In the genomic region with DNA sequence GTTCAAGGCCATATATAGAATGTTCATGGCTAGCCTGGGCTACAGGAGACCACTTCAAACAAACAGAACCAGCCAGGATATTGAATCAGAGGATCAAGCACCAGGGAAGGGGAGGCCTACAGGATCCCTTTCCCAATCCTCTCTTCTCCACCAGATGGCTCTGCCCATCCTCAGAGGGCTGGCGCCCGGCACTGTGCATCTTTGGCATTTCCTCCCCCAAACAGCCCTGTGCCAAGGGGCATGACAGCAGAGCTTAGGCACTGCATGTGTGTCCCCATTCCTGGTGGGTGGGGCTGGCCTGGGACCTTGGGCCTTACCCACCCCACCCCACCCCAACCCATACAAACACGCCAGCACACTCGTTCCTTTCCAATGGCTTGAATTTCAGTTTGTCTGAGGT, we compare ENCODE assay signal across 9 mouse cellular contexts. TPM values are rescaled to one million over a fixed set of nuclear protein-coding genes. Genes with fewer than 3 reads are reported as not detected.
DNase-seq lines count a peak whose midpoint lies in the region; ATAC-seq and TF ChIP-seq lines count a peak whose summit lies in the region.
"Had no signal": no experiment of that assay in that cellular context is flagged by ENCODE, and none has a peak within 500 bp of the region (broad histone marks: within the 10 kb centered on the region; RNA-seq: fewer than 3 reads in every experiment).

No protein-coding gene starts in this region.

- H3K27me3 ChIP-seq in lung, postnatal 0 days (replicated peaks; ENCODE audit: insufficient read depth, low read length): no peaks in the 10 kb centered on the region
- H3K27me3 ChIP-seq: stomach, embryonic 15.5 days had no signal

- peak; percentile 58 for ATAC-seq in lung, postnatal 0 days

- DNase-seq in cerebellum, postnatal 10 days: peak; percentile 75 to 77
- DNase-seq in cerebellum, adult 11 months: no peak
- DNase-seq in left cerebral cortex, adult 18-20 months (ENCODE audit: low spot score in 2 of 2): peak; percentile 12 to 13
- no peak for DNase-seq in left cerebral cortex, postnatal 14 days (ENCODE audit: low spot score in 2 of 2)
- peak; percentile 57 for DNase-seq in lung, postnatal 0 days (ENCODE audit: low spot score)
- no peak for DNase-seq in c-Kit-positive CD71-positive TER-119-positive erythroid progenitor cells, embryonic 14.5 days (ENCODE audit: low spot score)
- no peak for DNase-seq in left cerebral cortex, adult 11 months (ENCODE audit: low spot score)

- H3K4me2 ChIP-seq in lung, postnatal 0 days (replicated peaks; ENCODE audit: low read depth, low read length): no peak overlapping the region
- H3K4me2 ChIP-seq: stomach, embryonic 15.5 days had no signal

- TF ChIP-seq POLR2A in embryonic fibroblast, embryonic 13.5 days (IDR thresholded peaks at IDR 0.05; ENCODE audit: low read depth, low read length): no peak

- 0 out of 2 replicates have a peak overlapping the region, but pooled peaks have one; percentile 10 for H3K27ac ChIP-seq in embryonic fibroblast, embryonic 13.5 days (ENCODE audit: insufficient read depth, low read length)
- H3K27ac ChIP-seq in lung, postnatal 0 days (ENCODE audit: low read length): no peak overlapping the region
- H3K27ac ChIP-seq: stomach, embryonic 15.5 days had no signal

- 40% methylated on average over 4 of the region's 4 CpGs for WGBS in lung, postnatal 0 days

- no peaks in the 10 kb centered on the region for H3K9me3 ChIP-seq in lung, postnatal 0 days (ENCODE audit: low read length)
- H3K9me3 ChIP-seq: stomach, embryonic 15.5 days had no signal

- intact Hi-C loops in left cerebral cortex, postnatal 14 days (cut with DNase I): no loop called here

- no peaks in the 10 kb centered on the region for H3K4me1 ChIP-seq in embryonic fibroblast, embryonic 13.5 days (ENCODE audit: control insufficient read depth, insufficient read depth, low read length)
- H3K4me1 ChIP-seq in lung, postnatal 0 days (ENCODE audit: insufficient read depth, low read depth, low read length): no peaks in the 10 kb centered on the region

- H3K9ac ChIP-seq in lung, postnatal 0 days (replicated peaks; ENCODE audit: low read depth): no peak overlapping the region
- H3K9ac ChIP-seq: stomach, embryonic 15.5 days had no signal

- no peak overlapping the region for H3K4me3 ChIP-seq in embryonic fibroblast, embryonic 13.5 days (ENCODE audit: insufficient read depth, low read length)
- no peak overlapping the region for H3K4me3 ChIP-seq in lung, postnatal 0 days (ENCODE audit: low read depth, low read length)
- H3K4me3 ChIP-seq: stomach, embryonic 15.5 days had no signal

- peak; percentile 34; the same call in 1 of the 2 replicates for TF ChIP-seq CTCF in embryonic fibroblast, embryonic 13.5 days (IDR thresholded peaks at IDR 0.05; ENCODE audit: borderline replicate concordance, insufficient read depth, low read length)
- TF ChIP-seq CTCF in lung, postnatal 0 days (IDR thresholded peaks at IDR 0.05): peak; percentile 62

- H3K36me3 ChIP-seq in lung, postnatal 0 days (ENCODE audit: insufficient read depth, low read length): peaks cover 15% of the 10 kb centered on the region; the same call in 1 of the 2 replicates

- TF ChIP-seq EP300 in lung, postnatal 0 days (IDR thresholded peaks at IDR 0.05): no peak

RNA-seq across cellular contexts. Expression of gene Smad6, which starts 24.4 kb away (rescaled TPM):
- 1 to 10 TPM; 2.1 to 2.5 TPM for total RNA-seq in left cerebral cortex, adult 18-20 months (2021)
- total RNA-seq in left cerebral cortex, postnatal 14 days (2021): 1 to 10 TPM; 1.8 to 2.3 TPM
- 7.5 and 8.3 TPM in 2 replicates for polyA plus RNA-seq in embryonic fibroblast, embryonic 13.5 days (2011; ENCODE audit: insufficient read length, low read depth, missing spikeins)
- 13.4 and 15.3 TPM in 2 replicates for polyA plus RNA-seq in lung, postnatal 0 days (2015; fragmentation: Nextera tagmentation; extraction: Ambion mirVana)

Comparison
In these comparisons a context has a peak if more than half of its experiments do, and no peak if none do; other contexts are left out.
1. DNase-seq: peak in cerebellum, postnatal 10 days (2 of 2), left cerebral cortex, adult 18-20 months (2 of 2) and lung, postnatal 0 days (single experiment); none in cerebellum, adult 11 months (single experiment), left cerebral cortex, postnatal 14 days (0 of 2), c-Kit-positive CD71-positive TER-119-positive erythroid progenitor cells, embryonic 14.5 days (single experiment) and left cerebral cortex, adult 11 months (single experiment).